Mouse (Mus musculus): ENCODE data around the gene Tgif1.

- TF ChIP-seq MYOG (IDR thresholded peaks at IDR 0.05; ENCODE audit: control insufficient read depth in 1 of 3, insufficient read depth in 1 of 3, insufficient read length in 2 of 3, low read depth in 2 of 3) (no peak), POLR2A (IDR thresholded peaks at IDR 0.05; ENCODE audit: insufficient read length, low read depth) (no peak), E2F4 (IDR thresholded peaks at IDR 0.05; ENCODE audit: insufficient read depth) (no peak), POLR2AphosphoS2 (IDR thresholded peaks at IDR 0.05; ENCODE audit: insufficient read length, low read depth) (no peak), TCF12 (IDR thresholded peaks at IDR 0.05; ENCODE audit: insufficient read depth, poor library complexity, severe bottlenecking) (no peak), MAX (IDR thresholded peaks at IDR 0.05; ENCODE audit: low read depth) (no peak), USF1 (IDR thresholded peaks at IDR 0.05; ENCODE audit: low read depth) (no peak), MYOD1 (IDR thresholded peaks at IDR 0.05; ENCODE audit: control insufficient read depth in 1 of 3, insufficient read length in 2 of 3, low read depth in 2 of 3) (no peak), REST (IDR thresholded peaks at IDR 0.05; ENCODE audit: insufficient read depth, insufficient read length) (no peak), CEBPB (IDR thresholded peaks at IDR 0.05; ENCODE audit: insufficient read depth, poor library complexity, severe bottlenecking) (no peak)
These were observed 45.5 kb downstream of the Tgif1 start for GRCm38 (mm10) chr17:70807885-70808284.
